Mouse (Mus musculus) liver, embryonic 11.5 days (tissue): ENCODE results near the gene Gm5737. TPM values are rescaled to one million over a fixed set of nuclear protein-coding genes. Genes with fewer than 3 reads are reported as not detected.

Experiments used
- ATAC-seq: fragments of 200-750 bp; cut with Nextera tagmentation; replicated peaks from 2 replicates; pipeline ENCODE4 v1.8.0; 2017; ENCODE audit warnings: moderate number of reproducible peaks, mild to moderate bottlenecking, moderate TSS enrichment, moderate library complexity; ENCODE audit not compliant: low FRiP score
- DNase-seq: peaks from one replicate; pipeline ENCODE4 v3.0.0-alpha.2; 2017; ENCODE audit warnings: low spot score
- H3K27ac ChIP-seq: fragments of 300-500 bp; sonication (generic); 2 replicates; pipeline ENCODE4 v1.5.1; 2014; ENCODE audit warnings: mild to moderate bottlenecking, low read depth, low read length, control low read depth
- H3K27me3 ChIP-seq: fragments of 300-500 bp; sonication (generic); replicated peaks from 2 replicates; pipeline ENCODE4 v1.6.1; 2014; ENCODE audit warnings: low read length, mixed read lengths; ENCODE audit not compliant: control insufficient read depth, insufficient read depth
- H3K36me3 ChIP-seq: fragments of 300-500 bp; sonication (generic); 2 replicates; pipeline ENCODE4 v1.6.1; 2014; ENCODE audit warnings: mild to moderate bottlenecking, low read length, moderate library complexity, mixed read lengths; ENCODE audit not compliant: control insufficient read depth, insufficient read depth
- H3K4me1 ChIP-seq: fragments of 300-500 bp; sonication (generic); replicated peaks from 2 replicates; pipeline ENCODE4 v1.6.1; 2014; ENCODE audit warnings: low read length, mixed read lengths; ENCODE audit not compliant: control insufficient read depth, insufficient read depth
- H3K4me2 ChIP-seq: fragments of 300-500 bp; sonication (generic); 2 replicates; pipeline ENCODE4 v1.6.1; 2014; ENCODE audit warnings: mild to moderate bottlenecking, control low read depth, moderate library complexity
- H3K4me3 ChIP-seq: fragments of 300-500 bp; sonication (generic); 2 replicates; pipeline ENCODE4 v1.5.1; 2014; ENCODE audit warnings: low read depth, low read length, control low read depth
- H3K9ac ChIP-seq: fragments of 300-500 bp; sonication (generic); 2 replicates; pipeline ENCODE4 v1.6.1; 2014; ENCODE audit warnings: low read depth, low read length, control low read depth
- H3K9me3 ChIP-seq: fragments of 300-500 bp; sonication (generic); 2 replicates; pipeline ENCODE4 v1.6.1; 2016; ENCODE audit warnings: low read length, inconsistent platforms, mixed read lengths; ENCODE audit not compliant: control insufficient read depth
- WGBS: fragments of 180-500 bp; shearing (Covaris S2); extraction: QIAGEN DNeasy Blood & Tissue Kit; methylation state at CpG from one replicate; pipeline ENCODE4 v1.1.7; 2014; 5-methylcytosine and 5-hydroxymethylcytosine counted together
- polyA plus RNA-seq: library from polyadenylated mRNA; unstranded; fragments of >200 nt; fragmentation: Nextera tagmentation; extraction: Ambion mirVana; gene quantifications from 2 replicates; pipeline ENCODE4 v1.2.1, GENCODE M21; 2014

Gm5737 gene
- polyA plus RNA-seq, 1 experiment from 2014 or later = not detected

DNA sequence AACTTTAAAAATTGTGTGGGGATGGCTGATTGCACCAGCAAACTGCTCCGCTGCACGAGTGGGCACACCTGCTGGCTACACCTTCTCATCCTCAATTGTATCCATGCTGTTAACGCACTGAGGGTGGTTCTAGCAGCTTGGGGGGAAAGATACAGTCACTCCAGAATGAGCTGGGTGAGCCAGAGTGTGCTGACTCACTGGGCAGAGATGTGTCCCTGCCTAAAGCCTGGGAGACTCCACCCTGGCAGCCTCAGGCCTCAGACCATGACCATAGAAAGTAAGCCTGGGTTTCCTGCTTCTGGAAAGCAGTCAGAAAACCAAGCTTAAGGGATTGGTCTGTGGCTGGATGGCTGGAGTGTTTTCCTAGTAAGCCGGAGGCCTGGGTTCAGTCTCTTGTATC is 53.7 kb downstream of the Gm5737 start:
- Histone ChIP-seq H3K4me2 (peak overlapping the region; percentile 24), H3K9ac (peak overlapping the region; percentile 48), H3K27me3 (no peaks in the 10 kb centered on the region), H3K4me1 (peaks cover 77% of the 10 kb centered on the region), H3K27ac (peak overlapping the region; percentile 80), H3K36me3 (no peaks in the 10 kb centered on the region), H3K4me3 (no peak overlapping the region), H3K9me3 (no peaks in the 10 kb centered on the region)
- DNase-seq (no peak), ATAC-seq (peak; percentile 73)
- WGBS = 42% methylated on average over 4 of the region's 4 CpGs

DNA sequence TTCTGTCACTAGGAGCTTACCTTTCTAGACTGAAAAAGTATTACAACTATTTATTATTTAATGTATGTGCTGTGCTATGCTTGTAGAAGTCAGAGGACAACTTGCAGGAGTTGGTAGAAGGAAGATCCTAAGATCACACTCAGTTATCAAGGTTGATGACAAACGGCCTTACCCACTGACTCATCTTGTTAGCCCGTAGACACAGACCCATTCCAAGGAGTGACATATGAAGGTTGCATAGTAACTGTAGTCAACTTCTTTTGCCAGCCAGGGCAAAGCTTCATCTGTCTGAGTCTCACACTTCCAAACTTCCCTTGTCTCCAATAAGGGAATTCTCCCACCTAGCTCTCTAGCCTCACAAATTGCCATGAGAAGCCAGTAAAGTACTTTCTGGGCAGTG is 54.5 kb downstream of the Gm5737 start:
- WGBS = 38% methylated on average over 2 of the region's 2 CpGs
- H3K4me1 ChIP-seq = peaks cover 73% of the 10 kb centered on the region
- no peak overlapping the region for H3K4me3 ChIP-seq
- H3K9ac ChIP-seq = no peak overlapping the region
- ATAC-seq = no peak
- H3K27ac ChIP-seq = peak overlapping the region; percentile 80; the same call in 1 of the 2 replicates
- H3K9me3 ChIP-seq = no peaks in the 10 kb centered on the region
- no peaks in the 10 kb centered on the region for H3K36me3 ChIP-seq
- no peak for DNase-seq
- H3K4me2 ChIP-seq = no peak overlapping the region
- H3K27me3 ChIP-seq = no peaks in the 10 kb centered on the region

DNA sequence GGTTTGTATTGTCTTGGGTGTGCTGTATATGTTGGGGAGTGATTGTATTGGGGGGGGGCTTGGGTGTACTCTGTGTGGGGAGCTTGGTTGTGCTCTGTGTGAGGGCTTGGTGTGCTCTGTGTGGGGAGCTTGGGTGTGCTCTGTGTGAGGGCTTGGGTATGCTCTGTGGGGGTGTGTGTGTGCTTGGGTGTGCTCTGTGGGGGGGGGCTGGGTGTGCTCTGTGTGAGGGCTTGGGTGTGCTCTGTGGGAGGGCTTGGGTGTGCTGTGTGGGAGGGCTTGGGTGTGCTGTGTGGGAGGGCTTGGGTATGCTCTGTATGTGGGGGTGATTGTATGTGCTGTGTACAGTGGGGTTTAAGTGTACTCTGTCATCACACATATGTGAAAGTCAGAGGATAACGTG is 55.6 kb downstream of the Gm5737 start:
- Histone ChIP-seq H3K4me2 (no peak overlapping the region), H3K27me3 (no peaks in the 10 kb centered on the region), H3K4me1 (peaks cover 63% of the 10 kb centered on the region), H3K27ac (0 out of 2 replicates have a peak overlapping the region, but pooled peaks have one; percentile 39), H3K9me3 (no peaks in the 10 kb centered on the region), H3K9ac (0 out of 2 replicates have a peak overlapping the region, but pooled peaks have one; percentile 5), H3K36me3 (no peaks in the 10 kb centered on the region), H3K4me3 (no peak overlapping the region)
- DNase-seq (no peak), ATAC-seq (peak; percentile 53)
- 73% methylated on average over 1 of the region's 1 CpGs for WGBS

DNA sequence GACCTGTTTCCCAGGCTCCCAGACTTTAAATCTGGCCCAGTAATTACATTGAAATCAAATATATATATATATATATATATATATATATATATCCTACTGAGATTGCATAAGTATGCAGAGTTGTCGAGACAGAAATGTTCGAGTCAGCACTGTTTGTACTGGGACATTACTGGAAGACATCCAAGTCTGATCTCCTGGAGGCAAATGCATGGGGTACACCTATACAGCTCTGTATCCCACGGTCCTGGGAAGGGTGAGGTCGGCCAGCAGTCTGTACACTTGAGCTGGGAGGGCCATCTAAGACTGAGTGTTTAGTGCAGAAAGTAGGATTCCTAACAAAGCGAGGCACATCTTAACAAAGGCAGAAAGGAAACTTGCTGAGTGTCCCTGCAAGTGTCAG is 57.7 kb downstream of the Gm5737 start:
- H3K36me3 ChIP-seq = no peaks in the 10 kb centered on the region
- H3K27me3 ChIP-seq = no peaks in the 10 kb centered on the region
- no peak overlapping the region for H3K4me3 ChIP-seq
- no peak overlapping the region for H3K27ac ChIP-seq
- H3K4me2 ChIP-seq = no peak overlapping the region
- 66% methylated on average over 5 of the region's 5 CpGs for WGBS
- H3K4me1 ChIP-seq = peaks cover 52% of the 10 kb centered on the region
- DNase-seq (no peak), ATAC-seq (no peak)
- no peak overlapping the region for H3K9ac ChIP-seq
- H3K9me3 ChIP-seq = no peaks in the 10 kb centered on the region

DNA sequence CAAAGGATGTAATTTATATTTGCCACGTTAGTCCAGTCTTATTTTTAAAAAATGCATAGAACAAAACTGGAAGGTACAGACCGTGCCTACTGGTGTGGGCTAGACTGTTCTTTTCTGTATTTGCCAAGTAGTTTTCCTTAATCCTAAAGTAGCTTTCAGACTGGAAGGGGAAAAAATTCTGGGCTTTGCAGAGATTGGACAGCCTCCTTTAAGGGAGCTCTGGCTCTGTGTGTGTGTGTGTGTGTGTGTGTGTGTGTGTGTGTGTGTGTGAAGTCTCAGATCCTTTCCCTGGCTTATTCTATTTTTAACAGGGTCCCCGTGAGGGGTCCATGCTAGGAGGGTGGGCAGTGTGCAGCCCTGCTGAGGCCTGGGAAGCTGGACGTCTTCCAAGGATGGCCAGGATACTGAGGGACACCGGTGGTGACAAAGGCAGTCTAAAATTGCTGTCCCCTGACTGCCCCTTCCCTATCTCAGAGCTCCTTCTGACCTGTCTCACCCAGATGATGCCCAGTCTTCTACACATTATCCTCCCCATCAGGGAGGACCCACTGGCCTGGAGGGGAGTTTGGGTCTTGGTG is 58.4 kb downstream of the Gm5737 start:
- H3K36me3 ChIP-seq = no peaks in the 10 kb centered on the region
- WGBS = 73% methylated on average over 5 of the region's 5 CpGs
- no peak for DNase-seq

DNA sequence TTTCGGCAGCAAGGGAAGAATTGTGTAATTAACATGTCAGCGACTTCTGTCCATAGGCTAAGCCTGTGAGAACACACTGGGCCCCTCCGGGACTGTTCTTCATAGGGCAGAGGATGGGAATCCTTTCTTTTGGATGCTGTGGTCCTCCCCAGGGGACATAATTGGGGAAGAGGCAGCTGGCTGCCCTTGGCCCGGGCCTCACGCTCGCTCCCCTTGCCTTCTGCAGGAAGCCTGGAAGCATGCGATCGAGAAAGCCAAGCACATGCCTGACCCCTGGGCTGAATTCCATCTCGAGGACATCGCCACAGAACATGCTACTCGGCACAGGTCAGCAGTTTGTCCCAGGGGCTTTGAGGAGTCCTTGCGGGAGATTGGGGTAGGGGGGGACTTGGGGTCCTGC is 60.9 kb downstream of the Gm5737 start:
- no peak overlapping the region for H3K9ac ChIP-seq
- H3K4me3 ChIP-seq = no peak overlapping the region
- no peak for ATAC-seq
- DNase-seq = no peak
- 90% methylated on average over 12 of the region's 12 CpGs for WGBS
- no peak overlapping the region for H3K27ac ChIP-seq
- H3K4me2 ChIP-seq = no peak overlapping the region
- H3K27me3 ChIP-seq = no peaks in the 10 kb centered on the region
- peaks cover 36% of the 10 kb centered on the region for H3K4me1 ChIP-seq
- no peaks in the 10 kb centered on the region for H3K36me3 ChIP-seq
- no peaks in the 10 kb centered on the region for H3K9me3 ChIP-seq

More for the DNA sequence above, 58.4 kb downstream of the Gm5737 start:
- Histone ChIP-seq H3K4me3 (no peak overlapping the region), H3K27me3 (no peaks in the 10 kb centered on the region), H3K9ac (no peak overlapping the region), H3K4me1 (peaks cover 51% of the 10 kb centered on the region), H3K4me2 (no peak overlapping the region), H3K27ac (no peak overlapping the region), H3K9me3 (no peaks in the 10 kb centered on the region)
- no peak for ATAC-seq

DNA sequence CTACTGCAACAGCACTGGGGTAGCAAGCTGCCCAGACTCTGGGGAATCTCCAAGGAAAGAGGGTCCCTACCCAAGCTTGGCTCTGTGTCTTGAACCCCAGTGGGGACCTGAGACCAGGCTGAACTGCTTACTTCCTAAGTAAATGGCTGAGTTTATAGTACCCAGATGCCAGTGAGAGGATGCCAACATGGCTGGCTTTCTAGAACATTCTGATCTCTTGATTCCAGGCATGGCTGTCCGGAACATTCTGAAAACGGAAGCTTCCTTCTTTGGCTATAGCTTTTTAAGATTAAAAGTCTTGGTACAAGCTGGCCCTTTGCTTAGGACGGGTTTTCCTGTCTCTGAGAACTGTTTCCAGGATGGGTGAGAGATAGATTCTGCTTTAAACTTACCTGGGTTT is 61.9 kb downstream of the Gm5737 start:
- no peaks in the 10 kb centered on the region for H3K27me3 ChIP-seq
- H3K36me3 ChIP-seq = no peaks in the 10 kb centered on the region
- H3K4me3 ChIP-seq = no peak overlapping the region
- no peak for ATAC-seq
- WGBS = 90% methylated on average over 3 of the region's 3 CpGs
- H3K9me3 ChIP-seq = no peaks in the 10 kb centered on the region
- DNase-seq = no peak
- H3K4me2 ChIP-seq = no peak overlapping the region
- H3K27ac ChIP-seq = no peak overlapping the region
- peaks cover 27% of the 10 kb centered on the region for H3K4me1 ChIP-seq
- H3K9ac ChIP-seq = no peak overlapping the region

DNA sequence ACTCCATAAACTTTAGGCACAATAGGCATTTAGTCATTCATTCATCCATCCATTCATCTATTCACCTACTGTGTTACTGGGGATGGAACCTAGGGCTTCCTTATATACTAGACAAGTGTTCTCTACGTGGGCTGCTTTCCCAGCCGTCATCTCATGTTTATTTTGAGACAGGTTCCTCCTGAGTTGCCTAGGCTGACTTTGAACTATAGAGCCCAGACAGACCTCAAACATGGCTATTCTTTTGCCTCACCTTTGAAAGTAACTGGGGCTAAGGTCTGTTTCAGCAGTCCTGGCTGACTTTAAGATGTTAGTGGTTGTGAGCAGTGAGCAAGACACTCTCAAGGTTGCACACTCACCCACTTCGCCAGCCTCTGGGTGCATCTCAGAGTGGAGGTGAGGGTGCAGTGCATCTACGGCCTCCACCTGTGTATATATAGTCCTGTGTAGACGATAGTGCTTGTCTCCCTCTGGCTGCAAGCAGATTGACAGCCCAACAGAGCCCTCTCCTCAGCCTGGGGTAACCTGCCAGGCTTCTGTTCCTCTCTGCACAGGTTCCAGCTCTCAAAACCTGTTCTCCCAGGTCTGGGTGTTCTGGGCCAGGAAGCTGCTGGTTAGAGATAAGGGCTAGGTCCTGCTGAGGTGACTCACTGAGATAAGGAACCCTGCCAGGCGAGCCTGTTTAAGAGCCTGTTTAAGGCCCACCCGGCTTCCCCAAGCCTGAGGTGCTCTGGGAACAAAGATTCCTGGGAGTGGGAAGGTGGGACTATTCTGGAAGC is 62.8 kb downstream of the Gm5737 start:
- H3K9me3 ChIP-seq = no peaks in the 10 kb centered on the region
- 34% methylated on average over 7 of the region's 7 CpGs for whole genome bisulfite sequencing
- peak overlapping the region; percentile 82 for H3K27ac ChIP-seq
- H3K4me3 ChIP-seq = no peak overlapping the region
- peak; percentile 94 for ATAC-seq
- DNase-seq = peak; percentile 54
- peak overlapping the region; percentile 49 for H3K9ac ChIP-seq
- H3K27me3 ChIP-seq = no peaks in the 10 kb centered on the region
- peak overlapping the region; percentile 46 for H3K4me2 ChIP-seq
- no peaks in the 10 kb centered on the region for H3K36me3 ChIP-seq
- H3K4me1 ChIP-seq = peaks cover 28% of the 10 kb centered on the region
